Mouse (Mus musculus) embryonic facial prominence, embryonic 13.5 days (tissue): ENCODE data around the gene Magi2. TPM values are rescaled to one million over a fixed set of nuclear protein-coding genes. Genes with fewer than 3 reads are reported as not detected.
A peak's percentile ranks its signal among the peaks of the same experiment; 100 is the strongest.
"Not testable (repeated sequence)": the region's sequence is repeated elsewhere in the genome, so short reads cannot be mapped to it uniquely, and the experiment has no call there.

Experiments
- ATAC-seq: fragments of 200-750 bp; cut with Nextera tagmentation; 2 replicates; pipeline ENCODE4 v1.8.0; 2017; ENCODE audit warnings: low read depth; ENCODE audit not compliant: insufficient number of reproducible peaks, insufficient read depth, low FRiP score, low TSS enrichment
- H3K27ac ChIP-seq: fragments of 300-500 bp; sonication (generic); 2 replicates; pipeline ENCODE4 v1.5.1; 2015; ENCODE audit warnings: moderate library complexity, mild to moderate bottlenecking, inconsistent platforms
- H3K27me3 ChIP-seq: fragments of 300-500 bp; sonication (generic); 2 replicates; pipeline ENCODE4 v1.6.1; 2015; ENCODE audit warnings: mild to moderate bottlenecking, inconsistent platforms
- H3K36me3 ChIP-seq: fragments of 300-500 bp; sonication (generic); 2 replicates; pipeline ENCODE4 v1.6.1; 2015; ENCODE audit warnings: mild to moderate bottlenecking, inconsistent platforms
- H3K4me1 ChIP-seq: fragments of 300-500 bp; sonication (generic); 2 replicates; pipeline ENCODE4 v1.6.1; 2015; ENCODE audit warnings: inconsistent platforms
- H3K4me2 ChIP-seq: fragments of 300-500 bp; sonication (generic); 2 replicates; pipeline ENCODE4 v1.6.1; 2015; ENCODE audit warnings: moderate library complexity, mild to moderate bottlenecking, inconsistent platforms
- H3K4me3 ChIP-seq: fragments of 300-500 bp; sonication (generic); 2 replicates; pipeline ENCODE4 v1.5.1; 2015; ENCODE audit warnings: mild to moderate bottlenecking, inconsistent platforms
- H3K9ac ChIP-seq: fragments of 300-500 bp; sonication (generic); 2 replicates; pipeline ENCODE4 v1.6.1; 2015; ENCODE audit warnings: mild to moderate bottlenecking, inconsistent platforms
- H3K9me3 ChIP-seq: fragments of 300-500 bp; sonication (generic); 2 replicates; pipeline ENCODE4 v1.6.1; 2016; ENCODE audit warnings: inconsistent platforms
- WGBS: fragments of 180-500 bp; shearing (Covaris S2); methylation state at CpG from one replicate; pipeline ENCODE4 v1.1.7; 2015; ENCODE audit warnings: mixed read lengths; 5-methylcytosine and 5-hydroxymethylcytosine counted together
- polyA plus RNA-seq: library from polyadenylated mRNA; unstranded; fragments of >200 nt; fragmentation: Nextera tagmentation; extraction: Ambion mirVana; gene quantifications from 2 replicates; pipeline ENCODE4 v1.2.1, GENCODE M21; 2015

Magi2 gene
- polyA plus RNA-seq, 1 experiment from 2014 or later = 9.7 TPM

DNA sequence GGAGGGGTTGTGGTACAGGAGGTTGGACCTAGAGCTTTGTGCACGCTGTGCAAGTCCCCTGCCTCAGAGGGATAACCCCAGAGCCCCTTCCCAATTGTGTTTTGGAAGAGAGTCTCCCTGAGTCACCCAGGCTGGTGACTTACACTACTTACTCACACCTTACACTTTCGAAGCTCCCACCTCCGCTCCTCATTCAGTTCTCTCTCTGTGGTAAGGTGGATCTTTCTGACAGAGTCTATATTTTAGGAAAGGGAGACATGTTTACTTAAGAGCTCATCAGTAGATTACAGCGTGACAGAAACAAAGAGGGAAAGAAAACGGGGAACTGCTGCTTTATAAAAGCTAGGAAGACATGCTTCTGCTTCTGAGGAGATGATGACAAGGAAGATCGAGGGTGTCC, 1457.3 kb downstream of the Magi2 start:
- Histone ChIP-seq H3K36me3 (no peaks in the 10 kb centered on the region), H3K4me1 (no peaks in the 10 kb centered on the region), H3K9ac (no peak overlapping the region), H3K27ac (no peak overlapping the region), H3K4me3 (no peak overlapping the region), H3K9me3 (no peaks in the 10 kb centered on the region), H3K4me2 (no peak overlapping the region), H3K27me3 (no peaks in the 10 kb centered on the region)
- 76% methylated on average over 6 of the region's 6 CpGs for WGBS
- no peak for ATAC-seq

DNA sequence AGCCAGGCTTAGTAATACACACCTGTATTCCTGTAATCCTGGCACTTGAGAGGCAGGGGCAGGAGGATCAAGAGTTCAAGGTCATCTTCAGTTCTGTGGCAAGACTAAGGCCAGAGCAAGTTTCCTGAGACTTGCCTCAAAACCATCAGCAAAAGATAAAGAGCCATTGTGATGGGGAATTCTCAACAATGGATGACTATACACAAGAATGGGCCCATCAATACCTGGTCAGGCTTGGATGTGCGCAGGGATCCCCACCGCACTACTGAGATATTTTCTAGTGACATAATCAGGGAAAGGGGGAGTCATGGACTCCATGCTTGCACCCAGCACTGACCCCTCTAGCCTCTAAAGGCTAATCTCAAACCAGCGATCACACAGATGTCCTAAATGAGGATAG, 1465.4 kb downstream of the Magi2 start:
- no peak for ATAC-seq
- peaks cover 6% of the 10 kb centered on the region for H3K9me3 ChIP-seq
- H3K4me2 ChIP-seq = no peak overlapping the region
- no peaks in the 10 kb centered on the region for H3K36me3 ChIP-seq
- WGBS = 96% methylated on average over 3 of the region's 3 CpGs
- H3K27me3 ChIP-seq = no peaks in the 10 kb centered on the region
- no peak overlapping the region for H3K9ac ChIP-seq
- no peak overlapping the region for H3K4me3 ChIP-seq
- H3K27ac ChIP-seq = no peak overlapping the region
- H3K4me1 ChIP-seq = no peaks in the 10 kb centered on the region

DNA sequence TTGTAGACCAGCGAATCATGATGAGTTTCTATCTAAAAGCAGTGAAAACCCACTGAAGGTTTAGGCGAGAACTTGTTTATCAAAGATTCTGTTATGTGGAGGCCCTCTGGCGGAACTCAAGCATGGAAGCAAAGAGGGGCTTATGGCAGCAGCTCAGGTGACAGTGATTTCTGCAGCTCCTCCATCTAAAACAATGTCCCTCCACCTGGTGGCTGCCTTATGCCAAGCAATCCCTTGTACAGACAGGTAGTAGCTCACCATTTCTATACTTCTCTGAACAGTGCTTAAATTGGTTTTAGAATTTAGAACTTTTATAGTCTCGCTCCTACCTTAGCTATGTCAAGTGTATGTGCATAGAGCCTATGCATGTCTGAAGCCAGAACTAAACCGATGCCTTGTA, 1472.3 kb downstream of the Magi2 start:
- Histone ChIP-seq H3K4me3 (no peak overlapping the region), H3K36me3 (no peaks in the 10 kb centered on the region), H3K27ac (no peak overlapping the region), H3K9me3 (no peaks in the 10 kb centered on the region; the same call in 1 of the 2 replicates), H3K4me1 (no peaks in the 10 kb centered on the region), H3K4me2 (no peak overlapping the region), H3K9ac (no peak overlapping the region), H3K27me3 (no peaks in the 10 kb centered on the region)
- ATAC-seq = no peak
- WGBS = 86% methylated on average over 5 of the region's 5 CpGs

DNA sequence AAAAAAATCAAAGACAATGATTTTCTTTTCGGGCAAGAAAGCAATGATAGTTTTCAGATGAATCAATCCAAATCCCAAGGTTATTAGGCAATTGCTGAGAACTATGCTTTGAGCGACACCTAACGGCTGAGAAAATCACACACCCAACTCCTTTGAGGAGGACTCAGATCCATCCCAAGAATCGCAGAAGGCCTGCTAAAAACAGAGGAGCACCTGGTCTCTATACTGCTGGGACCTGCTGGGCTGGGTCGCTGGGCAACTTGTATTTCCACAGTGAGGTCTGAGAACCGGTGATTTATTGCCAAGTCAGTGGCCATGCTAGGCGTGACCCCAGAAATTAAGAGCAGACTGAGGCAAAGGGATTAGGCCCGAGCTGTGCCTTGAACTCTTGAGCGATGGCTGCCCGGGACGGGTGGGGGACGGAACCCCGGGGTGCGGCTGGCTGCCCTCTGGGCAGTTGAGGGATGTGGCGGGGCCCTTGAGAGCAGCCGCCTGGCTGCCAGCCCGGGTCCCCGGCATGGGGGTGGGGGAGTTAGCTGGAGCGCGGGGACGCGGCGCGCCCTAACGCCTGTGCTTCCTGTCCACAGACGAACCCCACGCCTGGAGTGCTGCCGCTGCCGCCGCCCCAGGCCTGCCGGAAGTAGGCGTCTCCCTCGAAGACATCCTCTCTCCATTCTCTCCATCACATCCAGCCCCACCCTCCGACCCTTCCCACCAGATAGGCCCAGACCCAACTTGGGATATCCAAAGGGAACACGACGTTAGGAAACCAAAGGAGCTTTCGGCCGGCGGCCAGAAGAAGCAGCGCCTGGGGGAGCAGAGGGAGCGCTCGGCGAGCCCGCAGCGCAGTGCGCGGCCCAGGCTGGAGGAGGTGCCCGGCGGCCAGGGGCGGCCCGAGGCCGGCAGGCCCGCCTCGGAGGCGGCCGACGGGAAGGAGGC, 1474.9 kb downstream of the Magi2 start:
- H3K4me3 ChIP-seq = peak overlapping the region; percentile 74
- H3K36me3 ChIP-seq = no peaks in the 10 kb centered on the region
- no peaks in the 10 kb centered on the region for H3K27me3 ChIP-seq
- H3K9ac ChIP-seq = peak overlapping the region; percentile 93
- ATAC-seq = peak; percentile 91
- WGBS = under 1% methylated on average over 56 of the region's 57 CpGs
- no peaks in the 10 kb centered on the region for H3K9me3 ChIP-seq
- no peaks in the 10 kb centered on the region for H3K4me1 ChIP-seq
- peak overlapping the region; percentile 70 for H3K4me2 ChIP-seq
- peak overlapping the region; percentile 97 for H3K27ac ChIP-seq

DNA sequence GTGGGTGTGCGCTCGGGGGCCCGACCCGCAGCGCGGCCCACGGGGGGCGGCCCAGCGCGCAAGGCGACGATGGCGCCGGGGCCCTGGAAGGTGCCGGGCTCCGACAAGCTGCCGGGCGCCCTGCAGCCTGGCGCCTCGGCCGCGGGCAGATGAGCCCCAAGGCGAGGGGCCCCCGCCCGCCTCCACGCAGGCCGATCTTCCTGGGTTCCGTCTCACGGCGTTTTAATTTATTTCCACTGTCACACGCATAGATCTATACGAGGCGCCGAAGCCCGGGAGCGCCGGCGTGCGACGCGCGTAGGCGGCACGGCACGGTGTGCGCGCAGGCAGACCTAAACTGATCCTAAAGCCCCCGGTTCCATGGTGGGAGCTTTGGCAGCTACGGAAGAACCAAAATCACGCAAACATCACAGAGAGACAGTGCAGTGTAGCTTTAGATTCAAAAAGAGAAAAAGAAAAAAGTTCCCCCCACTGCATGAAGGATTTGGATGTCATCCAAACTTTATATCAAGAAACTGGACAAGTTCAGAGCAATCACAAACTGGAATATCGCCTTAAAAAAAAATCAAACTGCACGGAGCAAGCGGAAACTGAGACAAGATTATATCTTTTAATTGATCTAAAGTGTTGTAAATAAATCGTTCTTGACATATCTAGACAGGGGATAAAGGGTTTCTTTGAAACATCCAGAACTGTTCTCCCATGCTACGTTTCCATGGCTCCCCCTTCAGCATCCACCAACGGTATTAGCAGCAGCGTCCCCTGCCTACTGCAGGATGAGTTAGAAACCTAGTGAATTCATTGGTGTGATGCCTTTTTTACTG, 1475.9 kb downstream of the Magi2 start:
- Histone ChIP-seq H3K36me3 (no peaks in the 10 kb centered on the region), H3K9me3 (no peaks in the 10 kb centered on the region), H3K27me3 (no peaks in the 10 kb centered on the region), H3K4me3 (peak overlapping the region; percentile 74), H3K9ac (peak overlapping the region; percentile 93), H3K4me1 (no peaks in the 10 kb centered on the region), H3K27ac (peak overlapping the region; percentile 97), H3K4me2 (peak overlapping the region; percentile 70)
- 1% methylated on average over 57 of the region's 57 CpGs for WGBS
- ATAC-seq = peak; percentile 59

DNA sequence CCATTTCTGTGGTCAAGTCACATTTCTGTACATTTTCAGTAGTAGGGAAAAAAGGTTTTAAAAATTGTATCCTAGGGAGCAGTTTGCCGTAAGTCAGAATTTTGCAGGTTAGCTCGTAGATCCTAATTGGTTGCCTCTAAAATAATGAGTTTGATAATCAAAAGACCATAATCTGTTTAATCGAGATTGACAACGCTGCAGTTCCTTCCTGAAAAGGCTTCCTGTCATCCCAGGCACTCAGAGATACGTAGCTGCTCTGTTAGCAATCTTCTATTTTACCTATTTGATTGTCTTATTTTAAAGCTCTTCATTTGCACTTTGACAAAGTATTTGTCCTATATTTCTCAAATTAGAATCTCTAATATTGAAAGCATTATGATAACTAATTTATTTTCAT, 1476.5 kb downstream of the Magi2 start:
- Histone ChIP-seq H3K4me2 (peak overlapping the region; percentile 70), H3K36me3 (no peaks in the 10 kb centered on the region), H3K9me3 (no peaks in the 10 kb centered on the region), H3K9ac (no peak overlapping the region), H3K27ac (no peak overlapping the region), H3K27me3 (no peaks in the 10 kb centered on the region), H3K4me3 (peak overlapping the region; percentile 74), H3K4me1 (no peaks in the 10 kb centered on the region)
- no peak for ATAC-seq
- 62% methylated on average over 5 of the region's 5 CpGs for WGBS

DNA sequence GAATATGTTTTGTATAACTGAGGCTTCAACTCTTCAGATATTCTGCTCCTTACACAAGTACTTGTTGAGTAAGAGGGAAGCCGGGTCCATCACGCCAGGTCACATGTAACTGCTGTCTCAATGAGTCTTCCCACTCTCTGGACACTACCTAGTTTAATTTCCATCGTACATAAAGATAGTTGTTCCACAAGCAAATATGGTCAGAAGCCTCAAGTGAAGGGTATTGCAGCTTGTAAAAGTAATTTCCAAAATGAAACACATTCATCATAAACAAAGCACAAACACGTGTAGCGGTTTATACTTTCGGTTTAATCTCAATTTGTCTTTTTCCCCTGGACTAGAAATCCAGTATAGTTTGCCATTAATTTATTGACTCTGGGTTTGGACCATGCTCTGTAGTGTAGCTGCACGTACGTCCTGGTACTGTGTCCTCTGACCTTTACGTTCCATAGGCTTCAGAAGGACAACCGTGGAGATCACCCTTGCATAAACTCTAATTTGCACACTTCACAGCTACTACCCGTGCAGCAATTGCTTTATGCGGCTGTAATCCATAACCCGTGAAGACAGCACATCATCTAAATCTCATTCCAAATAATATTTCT, 1477.2 kb downstream of the Magi2 start:
- H3K4me2 ChIP-seq = no peak overlapping the region
- WGBS = 87% methylated on average over 13 of the region's 13 CpGs
- ATAC-seq = no peak

DNA sequence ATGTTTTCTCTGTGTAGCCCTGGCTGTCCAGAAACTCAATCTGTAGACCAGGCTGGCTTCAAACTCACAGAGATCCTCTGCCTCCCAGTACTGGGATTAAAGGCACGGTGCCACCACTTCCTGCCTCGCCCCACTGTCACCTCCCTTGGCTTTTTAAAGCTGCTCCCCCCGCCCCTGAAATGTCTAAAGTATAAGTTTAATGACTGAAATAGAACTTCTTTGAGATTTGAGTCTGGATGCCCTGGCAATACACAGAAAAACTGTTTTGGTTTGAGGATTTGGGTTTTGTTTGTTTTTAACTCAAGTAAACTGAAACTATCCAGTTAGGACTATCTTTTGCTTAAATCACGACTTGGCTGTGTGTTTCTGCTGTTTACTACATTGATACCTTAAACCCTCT, 1478.0 kb downstream of the Magi2 start:
- no peak for ATAC-seq
- WGBS = 56% methylated on average over 4 of the region's 4 CpGs
- H3K36me3 ChIP-seq = no peaks in the 10 kb centered on the region

More for the DNA sequence above, 1477.2 kb downstream of the Magi2 start:
- H3K9ac ChIP-seq = no peak overlapping the region
- H3K36me3 ChIP-seq = no peaks in the 10 kb centered on the region
- no peaks in the 10 kb centered on the region for H3K9me3 ChIP-seq
- H3K4me1 ChIP-seq = no peaks in the 10 kb centered on the region
- H3K27ac ChIP-seq = no peak overlapping the region
- no peaks in the 10 kb centered on the region for H3K27me3 ChIP-seq
- no peak overlapping the region for H3K4me3 ChIP-seq

DNA sequence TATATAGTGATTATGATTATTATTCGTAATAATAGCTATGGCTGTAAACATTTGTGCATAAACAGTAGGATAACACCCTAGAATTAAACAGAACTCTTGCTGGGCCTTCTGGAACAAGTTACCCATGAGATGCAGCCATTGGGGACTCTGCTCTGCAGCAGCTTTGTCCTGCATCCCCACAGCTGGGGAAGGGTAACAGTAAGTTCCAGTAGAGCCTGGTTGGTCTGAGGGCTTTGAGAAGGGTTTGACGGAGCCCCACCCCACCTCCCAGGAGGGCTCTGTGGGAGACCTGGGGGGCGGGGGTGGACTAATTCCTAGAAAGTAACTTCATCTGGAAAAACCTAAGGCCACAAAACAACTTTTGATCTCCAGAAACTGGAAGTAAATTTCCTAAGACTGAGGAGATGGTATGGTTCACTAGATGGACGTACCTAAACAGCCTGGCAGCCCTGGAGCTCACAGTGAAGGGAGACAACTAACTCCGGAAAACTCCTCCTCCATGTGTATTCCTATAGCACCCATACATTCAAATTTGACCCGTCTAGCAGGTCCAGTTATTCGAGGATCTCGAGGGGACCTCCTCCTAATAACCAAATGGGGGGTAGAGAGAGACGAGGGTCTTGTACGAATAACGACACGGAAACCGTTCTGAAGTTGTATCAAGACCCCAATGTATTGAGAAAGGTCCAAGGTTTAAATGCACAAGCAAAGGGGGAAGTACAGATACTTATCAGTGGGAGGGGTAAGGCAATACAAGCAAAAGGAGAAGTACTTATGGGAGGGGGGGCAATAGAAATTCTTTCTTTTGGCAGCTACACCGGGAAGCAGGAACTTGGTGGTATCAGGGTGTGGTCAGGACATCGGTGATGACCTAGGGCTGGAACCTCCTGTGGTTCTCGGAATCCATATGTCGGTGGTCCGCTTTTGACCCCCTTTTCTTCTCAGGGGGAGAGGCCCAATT, 1479.8 kb downstream of the Magi2 start:
- 87% methylated on average over 14 of the region's 18 CpGs for WGBS
- not testable (repeated sequence) for H3K4me3 ChIP-seq, ATAC-seq, H3K27ac ChIP-seq, H3K9ac ChIP-seq, H3K27me3 ChIP-seq, H3K9me3 ChIP-seq, H3K4me1 ChIP-seq, H3K4me2 ChIP-seq, H3K36me3 ChIP-seq

More for the DNA sequence above, 1478.0 kb downstream of the Magi2 start:
- no peaks in the 10 kb centered on the region for H3K27me3 ChIP-seq
- no peaks in the 10 kb centered on the region for H3K4me1 ChIP-seq
- H3K9me3 ChIP-seq = no peaks in the 10 kb centered on the region
- no peak overlapping the region for H3K4me3 ChIP-seq
- no peak overlapping the region for H3K9ac ChIP-seq
- no peak overlapping the region for H3K4me2 ChIP-seq
- no peak overlapping the region for H3K27ac ChIP-seq

DNA sequence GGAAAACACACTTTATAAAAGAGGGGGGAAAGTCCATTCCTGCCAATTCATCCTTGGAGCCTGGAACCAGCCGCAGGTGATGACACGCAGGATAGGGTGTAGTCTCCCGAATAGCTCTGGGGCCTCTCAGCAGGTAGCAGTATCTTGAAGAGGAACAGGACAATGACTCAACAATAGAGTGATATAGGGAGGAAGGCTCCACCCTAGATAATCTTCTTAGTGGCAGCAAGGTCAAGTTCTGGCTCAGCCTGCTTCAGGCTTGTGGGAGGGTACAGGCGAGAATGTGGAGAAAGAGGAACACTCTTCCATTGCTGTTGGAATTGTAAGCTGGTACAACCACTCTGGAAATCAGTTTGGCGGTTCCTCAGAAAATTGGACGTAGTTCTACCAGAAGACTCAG, 1484.0 kb downstream of the Magi2 start:
- not testable (repeated sequence) for H3K36me3 ChIP-seq, H3K9ac ChIP-seq, H3K27me3 ChIP-seq, H3K4me2 ChIP-seq, ATAC-seq, H3K27ac ChIP-seq, H3K4me3 ChIP-seq, H3K4me1 ChIP-seq, H3K9me3 ChIP-seq
- WGBS = 88% methylated on average over 6 of the region's 6 CpGs

DNA sequence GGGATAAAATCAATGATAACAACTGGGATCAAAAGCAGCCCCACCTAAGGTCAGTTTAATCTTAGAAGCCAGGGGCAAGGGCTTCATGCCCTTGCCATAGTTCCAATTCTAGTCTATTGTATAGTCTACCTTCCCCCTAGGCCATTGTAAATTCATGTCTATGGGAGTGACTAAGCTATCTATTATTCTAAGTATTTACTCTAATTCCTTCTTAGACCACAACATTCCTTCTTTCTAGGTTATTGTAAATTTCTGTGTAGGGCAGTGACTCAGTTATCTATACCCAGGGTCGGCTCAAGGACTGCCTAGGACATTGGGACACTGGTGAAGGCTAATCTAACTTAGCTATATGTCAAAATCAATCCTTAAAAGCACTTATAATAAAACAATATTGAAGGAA, 1487.8 kb downstream of the Magi2 start:
- not testable (repeated sequence) for H3K4me2 ChIP-seq, H3K27me3 ChIP-seq, H3K27ac ChIP-seq, H3K36me3 ChIP-seq, H3K4me1 ChIP-seq, H3K4me3 ChIP-seq, H3K9me3 ChIP-seq, ATAC-seq, H3K9ac ChIP-seq
- 81% methylated on average over 1 of the region's 1 CpGs for WGBS
